9 mouse cellular contexts compared by ENCODE assay signal in the genomic region with DNA sequence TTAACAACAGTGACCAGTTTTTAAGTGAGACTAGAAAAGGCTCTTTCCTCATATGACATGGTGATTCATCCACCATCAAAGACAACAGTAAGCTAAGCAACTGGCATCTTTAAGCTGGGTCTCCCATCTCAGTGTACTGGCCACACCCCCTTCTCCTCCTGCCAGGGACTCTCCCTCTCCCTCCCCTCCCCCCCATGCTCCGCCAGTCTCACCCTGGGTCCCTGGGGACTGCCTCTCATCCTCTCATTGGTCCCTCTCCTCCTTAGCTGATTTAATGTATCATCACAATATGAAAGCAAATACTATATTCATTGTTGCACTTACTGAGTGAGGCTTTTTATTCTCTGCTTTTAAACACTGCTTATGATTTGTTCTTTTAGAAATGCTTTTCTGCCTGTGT. TPM values are rescaled to one million over a fixed set of nuclear protein-coding genes. Genes with fewer than 3 reads are reported as not detected.
DNase-seq lines count a peak whose midpoint lies in the region; ATAC-seq lines count a peak whose summit lies in the region.
"Had no signal": no experiment of that assay in that cellular context is flagged by ENCODE, and none has a peak within 500 bp of the region (broad histone marks: within the 10 kb centered on the region; RNA-seq: fewer than 3 reads in every experiment).

No protein-coding gene starts in this region.

- no peak overlapping the region for H3K4me3 ChIP-seq in neural tube, embryonic 12.5 days
- no peak overlapping the region for H3K4me3 ChIP-seq in forebrain, embryonic 12.5 days (replicated peaks)
- H3K4me3 ChIP-seq in midbrain, embryonic 11.5 days (ENCODE audit: low read depth, low read length) = no peak overlapping the region

- H3K27me3 ChIP-seq in neural tube, embryonic 12.5 days (replicated peaks) = no peaks in the 10 kb centered on the region
- no peaks in the 10 kb centered on the region for H3K27me3 ChIP-seq in forebrain, embryonic 12.5 days
- no peaks in the 10 kb centered on the region for H3K27me3 ChIP-seq in midbrain, embryonic 11.5 days (ENCODE audit: control insufficient read depth, insufficient read depth, low read length)

- H3K27ac ChIP-seq in neural tube, embryonic 12.5 days = no peak overlapping the region
- no peak overlapping the region for H3K27ac ChIP-seq in forebrain, embryonic 12.5 days
- H3K27ac ChIP-seq in midbrain, embryonic 11.5 days (ENCODE audit: low read depth, low read length) = no peak overlapping the region

- H3K9ac ChIP-seq in neural tube, embryonic 12.5 days = no peak overlapping the region
- no peak overlapping the region for H3K9ac ChIP-seq in forebrain, embryonic 12.5 days
- H3K9ac ChIP-seq in midbrain, embryonic 11.5 days (ENCODE audit: low read length) = no peak overlapping the region

- H3K4me2 ChIP-seq in neural tube, embryonic 12.5 days (replicated peaks) = no peak overlapping the region
- no peak overlapping the region for H3K4me2 ChIP-seq in forebrain, embryonic 12.5 days
- no peak overlapping the region for H3K4me2 ChIP-seq in midbrain, embryonic 11.5 days

- H3K36me3 ChIP-seq in neural tube, embryonic 12.5 days = no peaks in the 10 kb centered on the region
- H3K36me3 ChIP-seq in forebrain, embryonic 12.5 days (replicated peaks) = no peaks in the 10 kb centered on the region
- H3K36me3 ChIP-seq in midbrain, embryonic 11.5 days (ENCODE audit: control insufficient read depth, insufficient read depth, low read length) = no peaks in the 10 kb centered on the region

- WGBS in neural tube, embryonic 12.5 days = 55% methylated on average over 1 of the region's 1 CpGs
- WGBS in forebrain, embryonic 12.5 days = 25% methylated on average over 1 of the region's 1 CpGs
- WGBS in midbrain, embryonic 11.5 days = 11% methylated on average over 1 of the region's 1 CpGs

- peak; percentile 58; the same call in 1 of the 2 replicates for ATAC-seq in neural tube, embryonic 12.5 days (ENCODE audit: low FRiP score, low read depth)
- peak; percentile 83 for ATAC-seq in forebrain, embryonic 12.5 days (ENCODE audit: low FRiP score)
- peak; percentile 76 for ATAC-seq in midbrain, embryonic 11.5 days (ENCODE audit: low FRiP score)
- no peak for ATAC-seq in granulocyte monocyte progenitor cell, adult 5-6 weeks (replicated peaks; ENCODE audit: poor library complexity, severe bottlenecking)

- DNase-seq in neural tube, embryonic 10.5 days (ENCODE audit: extremely low spot score, low spot score) = no peak
- peak; percentile 82 for DNase-seq in midbrain, embryonic 11.5 days (ENCODE audit: low spot score, missing footprints)
- no peak for DNase-seq in right cerebral cortex, adult 18-20 months
- DNase-seq in cerebellum, postnatal 36 days = no peak
- DNase-seq: kidney, postnatal 4 days; thymus, adult 18-20 months had no signal

- H3K4me1 ChIP-seq in neural tube, embryonic 12.5 days = peaks cover 5% of the 10 kb centered on the region; the same call in 1 of the 2 replicates
- peaks cover 19% of the 10 kb centered on the region for H3K4me1 ChIP-seq in forebrain, embryonic 12.5 days
- peaks cover 6% of the 10 kb centered on the region; the same call in 1 of the 2 replicates for H3K4me1 ChIP-seq in midbrain, embryonic 11.5 days (ENCODE audit: control insufficient read depth, insufficient read depth, low read length)

- no peaks in the 10 kb centered on the region for H3K9me3 ChIP-seq in neural tube, embryonic 12.5 days
- H3K9me3 ChIP-seq in forebrain, embryonic 12.5 days = no peaks in the 10 kb centered on the region
- H3K9me3 ChIP-seq in midbrain, embryonic 11.5 days (ENCODE audit: control insufficient read depth, low read length) = peaks cover 3% of the 10 kb centered on the region; the same call in 1 of the 2 replicates

RNA-seq across cellular contexts. Expression of a gene that starts 29.7 kb away (rescaled TPM):
- 12.4 and 13.3 TPM in 2 replicates for polyA plus RNA-seq in neural tube, embryonic 12.5 days (2016; fragmentation: Nextera tagmentation; extraction: Ambion mirVana)
- polyA plus RNA-seq in forebrain, embryonic 12.5 days (2016; fragmentation: Nextera tagmentation; extraction: Ambion mirVana) = 13.0 and 13.6 TPM in 2 replicates
- polyA plus RNA-seq in midbrain, embryonic 11.5 days (2014; fragmentation: Nextera tagmentation; extraction: Ambion mirVana) = 9.7 and 10.1 TPM in 2 replicates
- total RNA-seq in granulocyte monocyte progenitor cell, adult 5-6 weeks (2014; fragmentation: Nextera tagmentation) = 2.0 and 2.2 TPM in 2 replicates
- total RNA-seq in granulocyte monocyte progenitor cell, adult 5-6 weeks (2017) = 0.15 and 0.22 TPM in 2 replicates
